9 mouse cellular contexts compared by ENCODE assay signal in genomic region chr4:136601476-136601875, GRCm38 (mm10). TPM values are rescaled to one million over a fixed set of nuclear protein-coding genes. Genes with fewer than 3 reads are reported as not detected.
DNase-seq lines count a peak whose midpoint lies in the region; ATAC-seq and TF ChIP-seq lines count a peak whose summit lies in the region.
"Had no signal": no experiment of that assay in that cellular context is flagged by ENCODE, and none has a peak within 500 bp of the region (broad histone marks: within the 10 kb centered on the region; RNA-seq: fewer than 3 reads in every experiment).

No protein-coding gene starts in this region.

- dilution Hi-C loops in CH12.LX (cut with MboI; ENCODE audit: extremely low pct_ligation_motif_present, extremely low pct_unique_long_range_greater_than_20kb, low sequenced_read_pairs), result no loop called here

- H3K9me3 ChIP-seq in CH12.LX (replicated peaks; ENCODE audit: low read length), result no peaks in the 10 kb centered on the region
- no peaks in the 10 kb centered on the region for H3K9me3 ChIP-seq in heart, postnatal 0 days (replicated peaks; ENCODE audit: control insufficient read depth, low read length)
- no peaks in the 10 kb centered on the region for H3K9me3 ChIP-seq in liver, postnatal 0 days (ENCODE audit: low read length)
- no peaks in the 10 kb centered on the region for H3K9me3 ChIP-seq in neural tube, embryonic 15.5 days (replicated peaks)

- TF ChIP-seq CTCF in CH12.LX (conservative IDR thresholded peaks at IDR 0.05 in 1 of 2, IDR thresholded peaks at IDR 0.05 in 1 of 2; ENCODE audit: low read depth in 2 of 2, low read length in 2 of 2), result no peak
- no peak for TF ChIP-seq CTCF in bone marrow macrophage, adult 2 months (IDR thresholded peaks at IDR 0.05; ENCODE audit: low read depth, low read length)
- no peak for TF ChIP-seq CTCF in heart, postnatal 0 days (IDR thresholded peaks at IDR 0.05; ENCODE audit: low read depth)
- TF ChIP-seq CTCF in liver, postnatal 0 days (IDR thresholded peaks at IDR 0.05; ENCODE audit: low read depth), result no peak

- peak overlapping the region; percentile 99 for H3K9ac ChIP-seq in CH12.LX (ENCODE audit: insufficient read depth, low read depth)
- peak overlapping the region; percentile 97 for H3K9ac ChIP-seq in heart, postnatal 0 days (replicated peaks; ENCODE audit: low read depth, low read length)
- peak overlapping the region; percentile 88 for H3K9ac ChIP-seq in liver, postnatal 0 days (replicated peaks)
- H3K9ac ChIP-seq in neural tube, embryonic 15.5 days (replicated peaks), result peak overlapping the region; percentile 98

- H3K36me3 ChIP-seq in CH12.LX (replicated peaks in 1 of 2; ENCODE audit: control insufficient read depth in 1 of 2, insufficient read depth in 1 of 2, low read length in 1 of 2), result peaks cover 0 to 14% of the 10 kb centered on the region in 2 experiments
- no peaks in the 10 kb centered on the region for H3K36me3 ChIP-seq in heart, postnatal 0 days (replicated peaks; ENCODE audit: control insufficient read depth, insufficient read depth, low read length)
- H3K36me3 ChIP-seq in liver, postnatal 0 days (replicated peaks; ENCODE audit: insufficient read depth, low read length), result no peaks in the 10 kb centered on the region
- H3K36me3 ChIP-seq in neural tube, embryonic 15.5 days, result no peaks in the 10 kb centered on the region

- no peak for TF ChIP-seq RAD21 in CH12.LX (IDR thresholded peaks at IDR 0.05; ENCODE audit: low read depth, low read length)

- 2% methylated on average over 13 of the region's 13 CpGs for WGBS in heart, postnatal 0 days
- WGBS in liver, postnatal 0 days (ENCODE audit: insufficient replicate concordance), result 3% methylated on average over 13 of the region's 13 CpGs
- under 1% methylated on average over 13 of the region's 13 CpGs for WGBS in neural tube, embryonic 15.5 days

- H3K79me2 ChIP-seq in CH12.LX (replicated peaks; ENCODE audit: control insufficient read depth, extremely low read depth, insufficient read depth, poor library complexity, severe bottlenecking), result peaks cover 54% of the 10 kb centered on the region

- no peak overlapping the region for H3K27ac ChIP-seq in CH12.LX (ENCODE audit: insufficient read depth, low read depth)
- H3K27ac ChIP-seq in bone marrow macrophage, adult 2 months (ENCODE audit: insufficient read depth, low read depth, low read length), result no peak overlapping the region
- peak overlapping the region; percentile 85 for H3K27ac ChIP-seq in heart, postnatal 0 days (ENCODE audit: low read depth)
- H3K27ac ChIP-seq in liver, postnatal 0 days (ENCODE audit: low read depth), result peak overlapping the region; percentile 92
- peak overlapping the region; percentile 96 for H3K27ac ChIP-seq in neural tube, embryonic 15.5 days (replicated peaks)

- peak; percentile 35 for DNase-seq in CH12.LX (ENCODE audit: extremely low read depth)
- DNase-seq in heart, postnatal 0 days (ENCODE audit: low spot score), result peak; percentile 17
- DNase-seq in kidney, postnatal 25 days, result peak; percentile 62 to 73
- DNase-seq in liver, postnatal 0 days, result peak; percentile 72
- peak; percentile 34 for DNase-seq in thymus, postnatal 25 days

- H3K4me3 ChIP-seq in CH12.LX (replicated peaks in 1 of 3; ENCODE audit: low read depth in 2 of 3, low read length in 2 of 3, poor library complexity in 1 of 3), result peak overlapping the region; percentile 67 to 86 (median 83)
- H3K4me3 ChIP-seq in bone marrow macrophage, adult 2 months (ENCODE audit: insufficient read depth, low read length), result peak overlapping the region; percentile 94
- peak overlapping the region; percentile 80 for H3K4me3 ChIP-seq in heart, postnatal 0 days (ENCODE audit: low read depth, low read length)
- H3K4me3 ChIP-seq in liver, postnatal 0 days (ENCODE audit: low read depth, low read length), result peak overlapping the region; percentile 78
- peak overlapping the region; percentile 67 for H3K4me3 ChIP-seq in neural tube, embryonic 15.5 days (replicated peaks)

- H3K27me3 ChIP-seq in CH12.LX (replicated peaks), result no peaks in the 10 kb centered on the region
- H3K27me3 ChIP-seq in heart, postnatal 0 days (ENCODE audit: control insufficient read depth, insufficient read depth, low read length), result no peaks in the 10 kb centered on the region
- no peaks in the 10 kb centered on the region for H3K27me3 ChIP-seq in liver, postnatal 0 days (ENCODE audit: insufficient read depth, low read length)
- H3K27me3 ChIP-seq in neural tube, embryonic 15.5 days (replicated peaks), result no peaks in the 10 kb centered on the region

- 0 out of 2 replicates have a peak, but pooled peaks have one; percentile 15 for ATAC-seq in erythroblast, adult 5-6 weeks (replicated peaks; ENCODE audit: low FRiP score, poor library complexity, severe bottlenecking)
- no peak for ATAC-seq in heart, postnatal 0 days (ENCODE audit: insufficient read depth, low read depth)
- peak; percentile 14; the same call in 1 of the 2 replicates for ATAC-seq in liver, postnatal 0 days
- no peak for ATAC-seq in neural tube, embryonic 15.5 days (ENCODE audit: low FRiP score)

- TF ChIP-seq EP300 in CH12.LX (IDR thresholded peaks at IDR 0.05; ENCODE audit: low read length), result no peak
- no peak for TF ChIP-seq EP300 in heart, postnatal 0 days (IDR thresholded peaks at IDR 0.05; ENCODE audit: low read depth)
- no peak for TF ChIP-seq EP300 in liver, postnatal 0 days (IDR thresholded peaks at IDR 0.05; ENCODE audit: low read depth)

- peak overlapping the region; percentile 96 for H3K4me2 ChIP-seq in CH12.LX (ENCODE audit: insufficient read depth, low read depth, poor library complexity, severe bottlenecking)
- peak overlapping the region; percentile 69 for H3K4me2 ChIP-seq in heart, postnatal 0 days (ENCODE audit: low read depth, low read length)
- peak overlapping the region; percentile 74 for H3K4me2 ChIP-seq in liver, postnatal 0 days (ENCODE audit: low read depth, low read length)
- peak overlapping the region; percentile 68 for H3K4me2 ChIP-seq in neural tube, embryonic 15.5 days

- in situ Hi-C loops in CH12.LX (cut with MboI; ENCODE audit: low pct_ligation_motif_present, low pct_unique_long_range_greater_than_20kb, low sequenced_read_pairs), result loop anchor here (25.0 kb wide), 1 partner anchor 364 kb away; the partner anchor contains the start of gene Tcea3

- peaks cover 7 to 21% of the 10 kb centered on the region in 2 experiments for H3K4me1 ChIP-seq in CH12.LX (ENCODE audit: control insufficient read depth in 1 of 2, insufficient read depth in 2 of 2)
- peaks cover 13% of the 10 kb centered on the region for H3K4me1 ChIP-seq in bone marrow macrophage, adult 2 months (ENCODE audit: control insufficient read depth, insufficient read depth, low read length)
- peaks cover 11% of the 10 kb centered on the region for H3K4me1 ChIP-seq in heart, postnatal 0 days (ENCODE audit: control insufficient read depth, insufficient read depth)
- peaks cover 16% of the 10 kb centered on the region for H3K4me1 ChIP-seq in liver, postnatal 0 days (ENCODE audit: insufficient read depth)
- H3K4me1 ChIP-seq in neural tube, embryonic 15.5 days, result peaks cover 23% of the 10 kb centered on the region

- no peak for TF ChIP-seq POLR2A in CH12.LX (IDR thresholded peaks at IDR 0.05; ENCODE audit: low read depth, low read length)
- no peak for TF ChIP-seq POLR2A in bone marrow macrophage, adult 2 months (IDR thresholded peaks at IDR 0.05; ENCODE audit: borderline replicate concordance, low read depth, low read length)

TF ChIP-seq in CH12.LX, 34 proteins besides CTCF, POLR2A, EP300 and RAD21 (continues in another document):
- TF ChIP-seq MAX (IDR thresholded peaks at IDR 0.05; ENCODE audit: low read length) (no peak), MYC (IDR thresholded peaks at IDR 0.05; ENCODE audit: low read depth, low read length) (no peak), MXI1 (IDR thresholded peaks at IDR 0.05; ENCODE audit: low read depth, low read length) (no peak), IRF4 (IDR thresholded peaks at IDR 0.05; ENCODE audit: low read depth, low read length) (no peak)

RNA-seq across cellular contexts. Expression of gene Kdm1a, which starts 1.0 kb away (rescaled TPM):
- 49.6 and 51.3 TPM in 2 replicates for total RNA-seq in CH12.LX (2012; rRNA removed)
- 85.1 and 88.2 TPM in 2 replicates for total RNA-seq in CH12.LX (2014; rRNA removed)
- 69.4 and 71.7 TPM in 2 replicates for polyA plus RNA-seq in CH12.LX (2012; ENCODE audit: insufficient read length, low read depth)
- polyA plus RNA-seq in bone marrow macrophage, adult 2 months (2012; ENCODE audit: insufficient read depth, insufficient read length, missing spikeins), result 29.9 and 32.7 TPM in 2 replicates
- 15.5 and 23.1 TPM in 2 replicates for total RNA-seq in erythroblast, adult 5-6 weeks (2015; ENCODE audit: low replicate concordance)
- total RNA-seq in erythroblast, adult 5-6 weeks (2017; ENCODE audit: low replicate concordance), result 34.8 and 47.0 TPM in 2 replicates
- total RNA-seq in heart, postnatal 0 days (2014; rRNA removed; ENCODE audit: low replicate concordance), result 48.2 and 57.0 TPM in 2 replicates
- 15.2 and 17.0 TPM in 2 replicates for polyA plus RNA-seq in heart, postnatal 0 days (2015; fragmentation: Nextera tagmentation; extraction: Ambion mirVana)
- polyA plus RNA-seq in liver, postnatal 0 days (2015; fragmentation: Nextera tagmentation; extraction: Ambion mirVana), result 6.3 and 6.8 TPM in 2 replicates
- polyA plus RNA-seq in neural tube, embryonic 15.5 days (2015; fragmentation: Nextera tagmentation; extraction: Ambion mirVana), result 46.6 and 49.8 TPM in 2 replicates

RNA-seq across cellular contexts. Expression of gene Tex46, which starts 8.8 kb away (rescaled TPM):
- total RNA-seq in CH12.LX (2012; rRNA removed) (not detected in 2 replicates), CH12.LX (2014; rRNA removed) (not detected in 2 replicates)
- not detected in 2 replicates for polyA plus RNA-seq in CH12.LX (2012; ENCODE audit: insufficient read length, low read depth)
- not detected in 2 replicates for polyA plus RNA-seq in bone marrow macrophage, adult 2 months (2012; ENCODE audit: insufficient read depth, insufficient read length, missing spikeins)
- total RNA-seq in erythroblast, adult 5-6 weeks (2015; ENCODE audit: low replicate concordance), result not detected in 2 replicates
- not detected in 2 replicates for total RNA-seq in erythroblast, adult 5-6 weeks (2017; ENCODE audit: low replicate concordance)
- not detected in 2 replicates for total RNA-seq in heart, postnatal 0 days (2014; rRNA removed; ENCODE audit: low replicate concordance)
- polyA plus RNA-seq in heart, postnatal 0 days (2015; fragmentation: Nextera tagmentation; extraction: Ambion mirVana), result not detected in 2 replicates
- polyA plus RNA-seq in liver, postnatal 0 days (2015; fragmentation: Nextera tagmentation; extraction: Ambion mirVana), result not detected in 2 replicates
- not detected in 2 replicates for polyA plus RNA-seq in neural tube, embryonic 15.5 days (2015; fragmentation: Nextera tagmentation; extraction: Ambion mirVana)
- polyA plus RNA-seq: frontal cortex, adult 2 months had no signal

RNA-seq across cellular contexts. Expression of gene Lactbl1, which starts 20.9 kb away (rescaled TPM):
- total RNA-seq in CH12.LX (2012; rRNA removed), result 0.04 TPM in 1 of 2 replicates, not detected in the other
- not detected in 2 replicates for total RNA-seq in CH12.LX (2014; rRNA removed)
- not detected in 2 replicates for polyA plus RNA-seq in CH12.LX (2012; ENCODE audit: insufficient read length, low read depth)
- polyA plus RNA-seq in bone marrow macrophage, adult 2 months (2012; ENCODE audit: insufficient read depth, insufficient read length, missing spikeins), result not detected in 2 replicates
- total RNA-seq in erythroblast, adult 5-6 weeks (2015; ENCODE audit: low replicate concordance), result not detected in 2 replicates
- not detected in 2 replicates for total RNA-seq in erythroblast, adult 5-6 weeks (2017; ENCODE audit: low replicate concordance)
- not detected in 2 replicates for total RNA-seq in heart, postnatal 0 days (2014; rRNA removed; ENCODE audit: low replicate concordance)
- not detected in 2 replicates for polyA plus RNA-seq in heart, postnatal 0 days (2015; fragmentation: Nextera tagmentation; extraction: Ambion mirVana)
- not detected in 2 replicates for polyA plus RNA-seq in liver, postnatal 0 days (2015; fragmentation: Nextera tagmentation; extraction: Ambion mirVana)
- polyA plus RNA-seq in neural tube, embryonic 15.5 days (2015; fragmentation: Nextera tagmentation; extraction: Ambion mirVana), result 0.05 and 0.10 TPM in 2 replicates

Comparison
In these comparisons a context has a peak if more than half of its experiments do, and no peak if none do; other contexts are left out.
1. DNase-seq: peak in every context shown above with its lines; median percentile 72 in liver, postnatal 0 days; 68 in kidney, postnatal 25 days; 35 in CH12.LX; 34 in thymus, postnatal 25 days; 17 in heart, postnatal 0 days.
2. H3K27ac ChIP-seq: peak in heart, postnatal 0 days (single experiment), liver, postnatal 0 days (single experiment) and neural tube, embryonic 15.5 days (single experiment); none in CH12.LX (single experiment) and bone marrow macrophage, adult 2 months (single experiment).
3. ATAC-seq: peak in erythroblast, adult 5-6 weeks (single experiment) and liver, postnatal 0 days (single experiment); none in heart, postnatal 0 days (single experiment) and neural tube, embryonic 15.5 days (single experiment).
4. Peak in every context shown above with its lines, with median percentiles within 50 percentile points of each other: H3K4me2 ChIP-seq, H3K4me3 ChIP-seq and H3K9ac ChIP-seq.